Mouse (Mus musculus): ENCODE results near the gene Wdr66. TPM values are rescaled to one million over a fixed set of nuclear protein-coding genes. Genes with fewer than 3 reads are reported as not detected.

The Wdr66 gene
- polyA plus RNA-seq, 1 experiment from 2014 or later, result 7.0 TPM

DNA sequence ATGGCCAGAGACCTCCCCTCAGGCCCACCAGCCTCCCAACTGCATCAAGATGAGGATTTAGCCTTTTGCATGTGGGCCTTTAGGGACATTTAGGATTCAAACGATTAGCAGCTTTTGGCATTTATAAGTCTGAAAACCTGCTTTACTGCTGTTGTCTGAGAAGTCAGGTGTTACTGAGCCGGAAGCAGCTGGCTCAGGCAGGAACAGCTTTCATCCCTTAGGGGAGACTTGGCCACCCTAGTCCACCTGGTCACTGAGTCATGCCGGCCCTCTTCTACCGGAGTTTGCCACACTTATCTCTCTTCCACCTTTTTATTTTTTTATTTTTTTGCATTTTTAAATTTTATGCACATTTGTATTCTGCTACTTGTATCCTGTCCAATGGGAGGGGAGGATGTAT, 105.4 kb downstream of the Wdr66 start:
- H3K27ac ChIP-seq, result no peak overlapping the region
- no peak for DNase-seq (ENCODE audit: low spot score)
- no peak overlapping the region for H3K4me3 ChIP-seq
- no peaks in the 10 kb centered on the region for H3K9me3 ChIP-seq
- H3K4me1 ChIP-seq (replicated peaks), result peaks cover 10% of the 10 kb centered on the region; the same call in 1 of the 2 replicates
- no peaks in the 10 kb centered on the region for H3K27me3 ChIP-seq (ENCODE audit: insufficient read depth, poor library complexity, severe bottlenecking)
- whole genome bisulfite sequencing, result 98% methylated on average over 4 of the region's 4 CpGs
- H3K36me3 ChIP-seq, result peaks cover 97% of the 10 kb centered on the region

DNA sequence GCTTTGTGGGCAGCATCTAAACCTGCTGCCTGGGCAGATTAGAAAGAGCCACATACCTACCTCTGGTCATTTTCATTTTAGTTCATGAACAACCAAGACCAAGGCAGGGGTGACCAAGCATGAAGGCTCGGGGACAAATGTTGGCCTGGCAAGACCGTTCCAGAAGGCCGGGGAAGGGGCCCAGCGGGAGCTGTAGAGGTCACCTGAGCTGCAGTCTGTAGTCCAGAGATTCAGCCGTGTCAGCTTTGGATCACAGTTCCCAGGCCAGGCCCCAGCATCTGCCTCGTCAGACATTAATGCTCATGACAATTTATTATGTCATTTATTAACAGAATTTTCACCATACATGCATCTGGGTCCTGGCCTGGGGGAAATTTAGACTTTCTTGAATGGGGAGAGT, 107.5 kb downstream of the Wdr66 start:
- 84% methylated on average over 6 of the region's 6 CpGs for WGBS
- no peaks in the 10 kb centered on the region for H3K27me3 ChIP-seq (ENCODE audit: insufficient read depth, poor library complexity, severe bottlenecking)
- DNase-seq (ENCODE audit: low spot score), result no peak
- no peaks in the 10 kb centered on the region for H3K9me3 ChIP-seq
- no peak overlapping the region for H3K27ac ChIP-seq
- H3K4me1 ChIP-seq (replicated peaks), result no peaks in the 10 kb centered on the region
- H3K36me3 ChIP-seq, result peaks cover 100% of the 10 kb centered on the region
- H3K4me3 ChIP-seq, result no peak overlapping the region

DNA sequence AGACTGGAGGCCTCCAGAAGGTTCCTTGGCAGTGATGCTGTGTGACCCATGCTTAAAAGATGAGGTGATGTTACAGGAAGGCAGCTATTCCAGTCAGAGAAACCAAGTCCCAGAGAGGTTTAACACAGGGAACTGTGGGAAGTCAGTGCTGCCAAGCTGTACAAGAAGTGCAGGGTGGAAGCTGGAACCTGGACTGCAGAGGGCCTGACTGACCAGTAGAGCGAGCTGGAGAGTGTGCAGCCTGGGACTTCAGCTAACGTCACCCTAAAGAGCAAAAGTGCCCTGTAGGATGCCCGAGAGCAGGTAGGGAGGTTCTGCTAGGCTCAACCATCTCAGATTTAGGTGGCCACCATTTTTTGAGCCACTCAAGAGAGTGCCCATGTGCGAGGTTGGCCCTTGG, 111.0 kb downstream of the Wdr66 start:
- no peak overlapping the region for H3K4me3 ChIP-seq
- peaks cover 99% of the 10 kb centered on the region for H3K36me3 ChIP-seq
- no peaks in the 10 kb centered on the region for H3K27me3 ChIP-seq (ENCODE audit: insufficient read depth, poor library complexity, severe bottlenecking)
- DNase-seq (ENCODE audit: low spot score), result no peak
- no peaks in the 10 kb centered on the region for H3K4me1 ChIP-seq (replicated peaks)
- no peaks in the 10 kb centered on the region for H3K9me3 ChIP-seq
- 90% methylated on average over 4 of the region's 4 CpGs for WGBS
- H3K27ac ChIP-seq, result no peak overlapping the region

DNA sequence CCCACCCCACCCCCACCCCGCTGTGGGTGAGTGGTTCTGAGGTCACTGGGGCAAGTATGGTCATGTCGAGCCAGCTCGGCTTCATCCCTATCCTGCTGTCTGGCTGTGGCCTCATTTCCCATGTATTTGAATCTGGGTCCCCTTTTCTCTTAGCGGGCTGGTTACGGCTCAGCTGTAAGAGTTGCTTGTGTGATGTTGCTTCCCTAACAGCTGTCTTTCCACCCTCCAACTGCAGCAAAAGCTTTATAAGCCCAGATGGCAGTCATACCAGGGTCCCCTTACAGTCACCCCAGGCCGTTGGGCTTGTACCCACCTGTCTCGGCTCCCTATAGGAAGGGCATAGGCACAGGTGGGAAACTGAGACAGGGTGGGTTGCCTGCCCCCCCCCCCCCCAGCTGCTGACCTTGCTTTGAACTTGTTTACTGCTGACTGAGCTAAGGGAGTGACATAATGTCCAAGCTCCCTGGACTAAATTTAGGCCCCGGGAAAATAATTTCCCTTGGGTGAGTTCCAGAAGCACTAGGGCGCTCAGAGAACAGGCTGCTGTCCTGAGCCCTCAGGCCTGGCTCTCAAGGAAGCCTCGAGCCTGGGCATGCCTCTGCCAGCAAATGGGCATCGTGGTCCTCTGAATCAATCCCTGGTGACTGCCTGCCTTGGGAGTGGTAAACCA, 112.5 kb downstream of the Wdr66 start:
- Histone ChIP-seq H3K4me3 (no peak overlapping the region), H3K27ac (no peak overlapping the region), H3K9me3 (no peaks in the 10 kb centered on the region), H3K4me1 (replicated peaks) (no peaks in the 10 kb centered on the region), H3K27me3 (ENCODE audit: insufficient read depth, poor library complexity, severe bottlenecking) (no peaks in the 10 kb centered on the region), H3K36me3 (peaks cover 99% of the 10 kb centered on the region)
- WGBS, result 92% methylated on average over 11 of the region's 11 CpGs
- DNase-seq (ENCODE audit: low spot score), result no peak

DNA sequence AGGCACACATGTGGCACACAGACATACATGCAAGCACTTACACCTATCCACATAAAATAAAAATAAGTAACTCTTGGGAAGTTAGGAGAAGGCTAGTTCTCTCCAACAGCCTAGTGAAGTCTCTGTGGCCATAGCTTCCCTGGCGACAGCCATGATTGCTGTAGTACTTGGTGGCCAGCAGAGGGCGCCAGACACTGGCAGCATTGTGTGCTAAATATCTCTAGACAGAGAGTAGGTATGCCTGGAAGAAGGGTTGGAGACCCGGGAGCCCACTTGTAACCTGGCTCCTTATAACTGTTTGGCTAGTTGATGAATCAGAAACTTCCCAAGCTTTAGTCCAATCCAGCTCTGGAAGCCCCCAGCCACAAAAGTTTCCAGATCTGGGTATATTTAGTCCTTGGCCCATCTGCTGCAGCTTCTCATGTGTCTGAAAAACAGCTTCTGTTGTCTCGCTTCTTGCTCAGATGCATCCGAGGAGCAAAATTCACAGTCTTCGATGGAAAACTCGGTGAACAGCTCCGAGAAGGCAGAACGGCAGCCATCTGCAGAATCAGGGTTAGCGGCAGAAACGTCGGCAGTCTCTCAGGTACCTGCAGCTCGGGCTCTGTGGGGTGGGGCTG, 117.1 kb downstream of the Wdr66 start:
- Histone ChIP-seq H3K9me3 (no peaks in the 10 kb centered on the region), H3K27ac (no peak overlapping the region), H3K27me3 (ENCODE audit: insufficient read depth, poor library complexity, severe bottlenecking) (no peaks in the 10 kb centered on the region), H3K36me3 (peaks cover 99% of the 10 kb centered on the region), H3K4me3 (no peak overlapping the region), H3K4me1 (replicated peaks) (no peaks in the 10 kb centered on the region)
- 81% methylated on average over 13 of the region's 13 CpGs for WGBS
- peak; percentile 51 for DNase-seq (ENCODE audit: low spot score)

DNA sequence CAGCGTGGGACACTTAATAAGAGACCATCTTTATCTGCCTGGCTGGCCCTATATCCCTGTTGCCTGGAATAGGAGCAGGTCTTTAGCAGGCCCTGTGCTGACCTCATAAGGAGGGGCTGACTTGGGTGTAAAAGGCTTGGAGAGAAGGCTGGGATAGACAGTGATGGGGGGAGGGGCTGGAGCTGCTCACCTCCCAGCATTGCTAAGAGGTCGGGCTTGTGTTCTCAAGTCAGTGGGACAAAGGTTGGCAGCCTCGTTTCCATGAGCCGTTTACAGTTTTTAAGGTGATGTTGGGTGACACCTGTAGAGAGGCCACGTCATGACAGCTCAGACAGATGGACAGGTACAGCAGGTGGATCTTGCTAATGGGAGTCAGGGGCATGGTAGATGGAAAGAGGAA, 118.1 kb downstream of the Wdr66 start:
- no peaks in the 10 kb centered on the region for H3K4me1 ChIP-seq (replicated peaks)
- H3K9me3 ChIP-seq, result no peaks in the 10 kb centered on the region
- H3K27me3 ChIP-seq (ENCODE audit: insufficient read depth, poor library complexity, severe bottlenecking), result no peaks in the 10 kb centered on the region
- H3K27ac ChIP-seq, result no peak overlapping the region
- DNase-seq (ENCODE audit: low spot score), result no peak
- H3K36me3 ChIP-seq, result peaks cover 99% of the 10 kb centered on the region
- WGBS, result 95% methylated on average over 5 of the region's 5 CpGs
- H3K4me3 ChIP-seq, result no peak overlapping the region

DNA sequence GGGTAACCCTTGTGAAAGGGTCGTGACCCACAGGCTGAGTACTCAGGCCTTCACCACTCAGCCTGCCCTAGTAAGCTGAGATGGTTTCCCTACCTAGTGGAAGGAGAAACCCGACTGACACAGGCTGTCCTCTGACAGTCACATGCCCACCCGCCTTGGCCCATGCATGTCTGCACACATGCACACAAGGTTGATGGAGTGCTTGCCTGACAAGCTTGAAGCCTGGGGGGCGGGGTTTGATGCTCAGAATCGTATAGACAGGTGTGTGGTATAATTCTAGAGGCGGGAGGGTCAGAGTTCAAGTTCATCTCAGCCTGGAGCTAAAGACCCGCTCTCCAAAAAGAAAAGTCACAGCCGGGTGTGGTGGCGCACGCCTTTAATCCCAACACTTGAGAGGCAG, 123.4 kb downstream of the Wdr66 start:
- H3K4me1 ChIP-seq (replicated peaks), result peaks cover 13% of the 10 kb centered on the region
- WGBS, result 89% methylated on average over 10 of the region's 10 CpGs
- H3K9me3 ChIP-seq, result no peaks in the 10 kb centered on the region
- peaks cover 60% of the 10 kb centered on the region for H3K36me3 ChIP-seq
- DNase-seq (ENCODE audit: low spot score), result no peak
- H3K27ac ChIP-seq, result no peak overlapping the region
- no peak overlapping the region for H3K4me3 ChIP-seq
- no peaks in the 10 kb centered on the region for H3K27me3 ChIP-seq (ENCODE audit: insufficient read depth, poor library complexity, severe bottlenecking)

DNA sequence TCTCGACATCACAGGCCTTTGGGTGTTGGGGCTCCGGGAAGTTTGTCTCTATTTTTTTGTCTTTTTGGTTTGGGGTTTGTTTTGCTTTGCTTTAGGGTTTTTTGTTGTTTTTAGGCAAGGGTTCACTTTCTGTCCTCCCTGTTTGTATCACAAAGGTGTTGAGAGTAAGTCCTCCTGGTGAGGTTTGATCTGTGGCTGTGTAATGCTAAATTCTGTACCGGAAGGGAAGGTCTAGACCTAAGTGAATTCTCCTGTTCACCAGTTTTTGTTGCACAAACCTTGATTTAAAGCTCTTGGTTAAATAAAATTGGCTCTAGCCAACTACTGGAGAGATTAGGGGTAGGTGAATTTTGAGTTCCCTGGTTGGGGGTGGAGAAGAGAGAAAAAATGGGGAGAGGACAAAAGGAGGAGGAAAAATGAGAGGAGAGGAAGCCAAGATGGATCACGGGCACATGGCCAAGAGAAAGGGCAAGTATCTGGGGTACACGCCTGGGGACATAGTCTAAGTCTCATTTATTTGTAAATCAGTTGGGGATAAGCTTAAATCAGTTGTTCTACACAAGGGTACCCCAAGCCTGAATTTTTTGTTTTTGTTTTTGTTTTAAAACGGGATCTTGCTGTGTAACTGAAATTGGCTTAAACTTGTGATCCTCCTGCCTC, 124.0 kb downstream of the Wdr66 start:
- Histone ChIP-seq H3K36me3 (peaks cover 54% of the 10 kb centered on the region), H3K4me3 (no peak overlapping the region), H3K4me1 (replicated peaks) (peaks cover 13% of the 10 kb centered on the region), H3K9me3 (no peaks in the 10 kb centered on the region), H3K27me3 (ENCODE audit: insufficient read depth, poor library complexity, severe bottlenecking) (no peaks in the 10 kb centered on the region), H3K27ac (no peak overlapping the region)
- no peak for DNase-seq (ENCODE audit: low spot score)
- 91% methylated on average over 6 of the region's 6 CpGs for WGBS

DNA sequence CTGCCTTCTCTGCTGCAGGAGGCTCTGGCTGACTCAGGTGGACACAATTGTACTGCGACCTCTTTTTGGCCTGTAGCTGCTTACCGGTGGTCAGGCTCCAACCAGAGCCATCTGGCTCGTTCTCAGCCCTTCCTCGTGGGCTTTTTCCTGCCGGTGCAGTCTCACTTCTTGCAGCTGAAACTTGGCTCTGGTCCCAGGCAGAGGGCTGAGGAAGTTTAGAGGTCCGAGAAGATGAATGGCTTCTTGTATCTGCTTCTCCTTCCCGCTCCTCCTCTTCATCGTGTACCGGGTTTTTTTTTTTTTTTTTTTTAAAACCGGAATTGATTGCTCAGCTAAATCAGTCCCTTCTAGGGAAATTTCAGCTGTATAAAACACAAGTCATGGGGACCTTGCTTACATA, 124.7 kb downstream of the Wdr66 start:
- WGBS, result 78% methylated on average over 10 of the region's 10 CpGs
- Histone ChIP-seq H3K36me3 (peaks cover 47% of the 10 kb centered on the region), H3K4me1 (replicated peaks) (peaks cover 15% of the 10 kb centered on the region), H3K27ac (no peak overlapping the region), H3K27me3 (ENCODE audit: insufficient read depth, poor library complexity, severe bottlenecking) (no peaks in the 10 kb centered on the region; the same call in 1 of the 2 replicates), H3K4me3 (no peak overlapping the region), H3K9me3 (no peaks in the 10 kb centered on the region)
- DNase-seq (ENCODE audit: low spot score), result no peak

Other genes starting within 250 kb of the Wdr66 start
- 10.2 and 11.3 TPM in 2 replicates for gene Orai1, start 237.0 kb upstream of the Wdr66 start, polyA plus RNA-seq (2016; fragmentation: Nextera tagmentation; extraction: Ambion mirVana)
- 0.50 and 2.4 TPM in 2 replicates for gene Morn3, start 205.1 kb upstream of the Wdr66 start, polyA plus RNA-seq (2016; fragmentation: Nextera tagmentation; extraction: Ambion mirVana)
- gene Tmem120b, start 183.7 kb upstream of the Wdr66 start, polyA plus RNA-seq (2016; fragmentation: Nextera tagmentation; extraction: Ambion mirVana), result 12.9 and 13.4 TPM in 2 replicates
- 1.9 and 2.2 TPM in 2 replicates for gene Rhof, start 119.4 kb upstream of the Wdr66 start, polyA plus RNA-seq (2016; fragmentation: Nextera tagmentation; extraction: Ambion mirVana)
- gene Setd1b, start 109.9 kb upstream of the Wdr66 start, polyA plus RNA-seq (2016; fragmentation: Nextera tagmentation; extraction: Ambion mirVana), result 7.9 and 9.5 TPM in 2 replicates
- 77.7 and 86.3 TPM in 2 replicates for gene Psmd9, start 82.7 kb upstream of the Wdr66 start, polyA plus RNA-seq (2016; fragmentation: Nextera tagmentation; extraction: Ambion mirVana)
- not detected in 2 replicates for gene Hpd, start 69.4 kb upstream of the Wdr66 start, polyA plus RNA-seq (2016; fragmentation: Nextera tagmentation; extraction: Ambion mirVana)
- gene Bcl7a, start 91.7 kb downstream of the Wdr66 start, polyA plus RNA-seq (2016; fragmentation: Nextera tagmentation; extraction: Ambion mirVana), result 42.9 and 48.0 TPM in 2 replicates
- gene Mlxip, start 142.7 kb downstream of the Wdr66 start, polyA plus RNA-seq (2016; fragmentation: Nextera tagmentation; extraction: Ambion mirVana), result 18.0 and 18.8 TPM in 2 replicates
- 0.07 and 0.31 TPM in 2 replicates for gene Lrrc43, start 237.2 kb downstream of the Wdr66 start, polyA plus RNA-seq (2016; fragmentation: Nextera tagmentation; extraction: Ambion mirVana)
- not detected in 2 replicates for gene Il31, start 237.4 kb downstream of the Wdr66 start, polyA plus RNA-seq (2016; fragmentation: Nextera tagmentation; extraction: Ambion mirVana)